Mouse (Mus musculus) neural tube, embryonic 12.5 days (tissue): ENCODE measurements around the gene Gm3646. TPM values are rescaled to one million over a fixed set of nuclear protein-coding genes. Genes with fewer than 3 reads are reported as not detected.

Experiments used
- ATAC-seq: fragments of 200-750 bp; cut with Nextera tagmentation; 2 replicates; pipeline ENCODE4 v1.8.0; 2017; ENCODE audit warnings: low read depth, mild to moderate bottlenecking, moderate TSS enrichment, moderate library complexity; ENCODE audit not compliant: low FRiP score
- H3K27ac ChIP-seq: fragments of 300-500 bp; sonication (generic); 2 replicates; pipeline ENCODE4 v1.5.1; 2016
- H3K27me3 ChIP-seq: fragments of 300-500 bp; sonication (generic); replicated peaks from 2 replicates; pipeline ENCODE4 v1.6.1; 2016; ENCODE audit warnings: mild to moderate bottlenecking
- H3K36me3 ChIP-seq: fragments of 300-500 bp; sonication (generic); 2 replicates; pipeline ENCODE4 v1.6.1; 2016; ENCODE audit warnings: mild to moderate bottlenecking
- H3K4me1 ChIP-seq: fragments of 300-500 bp; sonication (generic); 2 replicates; pipeline ENCODE4 v1.6.1; 2016
- H3K4me2 ChIP-seq: fragments of 300-500 bp; sonication (generic); replicated peaks from 2 replicates; pipeline ENCODE4 v1.6.1; 2016; ENCODE audit warnings: mild to moderate bottlenecking
- H3K4me3 ChIP-seq: fragments of 300-500 bp; sonication (generic); 2 replicates; pipeline ENCODE4 v1.5.1; 2016
- H3K9ac ChIP-seq: fragments of 300-500 bp; sonication (generic); 2 replicates; pipeline ENCODE4 v1.6.1; 2016; ENCODE audit warnings: mild to moderate bottlenecking
- H3K9me3 ChIP-seq: fragments of 300-500 bp; sonication (generic); 2 replicates; pipeline ENCODE4 v1.6.1; 2016; ENCODE audit warnings: mild to moderate bottlenecking
- WGBS: fragments of 180-500 bp; shearing (Covaris S2); methylation state at CpG from one replicate; pipeline ENCODE4 v1.1.7; 2016; 5-methylcytosine and 5-hydroxymethylcytosine counted together
- polyA plus RNA-seq: library from polyadenylated mRNA; unstranded; fragments of >200 nt; fragmentation: Nextera tagmentation; extraction: Ambion mirVana; gene quantifications from 2 replicates; pipeline ENCODE4 v1.2.1, GENCODE M21; 2016

The Gm3646 gene
- polyA plus RNA-seq, 1 experiment from 2014 or later = not detected

DNA sequence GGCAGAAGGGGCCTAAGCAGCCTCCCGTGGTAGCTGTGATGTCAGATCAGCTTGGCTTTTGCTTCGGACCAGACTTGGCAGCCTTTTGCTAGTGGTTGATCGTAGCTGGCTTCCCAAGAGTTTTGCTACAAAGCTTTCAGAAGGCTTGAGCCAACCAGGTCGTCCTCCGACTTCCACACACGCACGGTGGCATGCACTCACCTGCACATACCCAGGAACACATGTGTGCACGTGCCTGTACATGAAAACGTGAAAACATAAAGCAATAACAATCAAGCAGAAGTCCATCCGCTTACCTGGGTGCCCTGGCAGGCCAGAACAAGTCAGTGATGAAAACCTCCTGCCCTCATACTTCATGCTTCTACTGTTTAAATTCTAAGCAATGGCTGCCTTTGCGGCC, 48.2 kb downstream of the Gm3646 start:
- Histone ChIP-seq H3K4me1 (peaks cover 9% of the 10 kb centered on the region), H3K27ac (no peak overlapping the region), H3K36me3 (no peaks in the 10 kb centered on the region), H3K4me2 (no peak overlapping the region), H3K9ac (no peak overlapping the region), H3K27me3 (no peaks in the 10 kb centered on the region), H3K4me3 (no peak overlapping the region), H3K9me3 (no peaks in the 10 kb centered on the region)
- no peak for ATAC-seq
- 89% methylated on average over 11 of the region's 11 CpGs for WGBS

DNA sequence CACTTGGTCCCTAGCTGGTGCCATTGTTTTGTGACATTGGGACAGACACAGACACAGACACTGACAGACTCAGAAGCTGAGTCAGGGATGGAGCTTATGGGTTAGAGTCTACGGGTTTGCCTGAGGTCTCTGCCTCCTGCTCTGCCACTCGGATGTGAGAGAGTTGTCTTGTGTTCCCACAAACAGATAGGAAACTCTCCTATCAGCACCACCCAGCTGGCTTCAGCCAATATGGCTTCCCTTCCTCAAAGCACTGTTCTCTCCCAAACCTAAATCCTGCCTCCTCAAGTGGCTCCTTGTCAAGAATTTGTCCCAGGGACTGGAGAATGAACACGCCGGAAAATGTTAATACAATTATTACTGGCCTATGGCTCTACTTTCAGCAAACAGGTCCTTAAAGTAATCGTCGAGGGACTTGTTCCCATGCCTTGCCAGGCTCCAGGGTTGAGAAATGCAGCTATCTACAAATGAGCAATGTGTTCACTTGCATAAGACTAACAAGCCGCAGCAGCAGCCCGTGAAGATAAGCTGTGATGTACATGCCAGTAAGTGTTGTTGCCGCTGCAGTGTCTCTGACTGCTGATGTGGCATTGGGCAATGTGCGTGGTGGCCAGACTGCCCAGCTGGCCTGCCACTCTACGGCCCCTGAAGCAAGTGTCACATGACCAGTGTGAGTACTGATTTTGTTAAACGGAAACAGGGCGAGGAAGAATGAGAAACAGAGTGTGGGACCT, 50.7 kb downstream of the Gm3646 start:
- no peaks in the 10 kb centered on the region for H3K36me3 ChIP-seq

More for the DNA sequence above, 50.7 kb downstream of the Gm3646 start:
- no peak for ATAC-seq
- H3K9me3 ChIP-seq = no peaks in the 10 kb centered on the region
- H3K4me1 ChIP-seq = peaks cover 8% of the 10 kb centered on the region
- H3K27me3 ChIP-seq = no peaks in the 10 kb centered on the region
- no peak overlapping the region for H3K4me3 ChIP-seq
- H3K4me2 ChIP-seq = no peak overlapping the region
- no peak overlapping the region for H3K9ac ChIP-seq
- WGBS = 85% methylated on average over 13 of the region's 13 CpGs
- H3K27ac ChIP-seq = no peak overlapping the region

Other genes with a start within 250 kb of the Gm3646 start
- gene Rnf149, start 227.9 kb downstream of the Gm3646 start, polyA plus RNA-seq = 36.3 and 37.3 TPM in 2 replicates
- 2.9 and 3.2 TPM in 2 replicates for gene Creg2, start 153.9 kb downstream of the Gm3646 start, polyA plus RNA-seq
- gene Rfx8, start 84.3 kb downstream of the Gm3646 start, polyA plus RNA-seq = 0.27 TPM in 1 of 2 replicates, not detected in the other
- gene Map4k4, start 95.6 kb upstream of the Gm3646 start, polyA plus RNA-seq = 65.8 and 69.4 TPM in 2 replicates